Mouse (Mus musculus): ENCODE measurements at regions not wholly inside any gene's neighbourhood (a gene's known extent, or its start where the extent isn't known, plus 50 kb on each side); places are given as distances from the start of the nearest gene placed in this dataset.

DNA sequence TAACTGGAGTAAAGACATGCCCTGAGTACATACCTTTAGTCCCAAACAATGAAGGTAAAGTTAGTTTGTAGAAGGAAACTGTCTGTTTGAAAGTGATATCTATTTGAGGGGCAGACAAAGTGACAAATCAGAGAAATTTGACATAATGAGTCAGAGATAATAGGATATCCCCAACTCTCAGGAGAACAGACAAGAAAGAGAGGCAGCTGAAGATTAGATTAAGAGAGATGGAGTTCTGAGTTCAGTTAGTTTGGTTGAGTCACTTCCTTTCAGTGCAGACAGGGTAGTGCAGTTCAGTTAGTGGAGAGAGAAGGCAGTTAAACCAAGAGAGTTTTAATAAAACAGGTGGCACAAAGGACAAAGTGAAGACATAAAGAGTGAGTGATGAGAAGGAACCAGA is 477.4 kb upstream of the Diaph2 start:
- no peak for DNase-seq (ENCODE audit: low read depth, low spot score)

DNA sequence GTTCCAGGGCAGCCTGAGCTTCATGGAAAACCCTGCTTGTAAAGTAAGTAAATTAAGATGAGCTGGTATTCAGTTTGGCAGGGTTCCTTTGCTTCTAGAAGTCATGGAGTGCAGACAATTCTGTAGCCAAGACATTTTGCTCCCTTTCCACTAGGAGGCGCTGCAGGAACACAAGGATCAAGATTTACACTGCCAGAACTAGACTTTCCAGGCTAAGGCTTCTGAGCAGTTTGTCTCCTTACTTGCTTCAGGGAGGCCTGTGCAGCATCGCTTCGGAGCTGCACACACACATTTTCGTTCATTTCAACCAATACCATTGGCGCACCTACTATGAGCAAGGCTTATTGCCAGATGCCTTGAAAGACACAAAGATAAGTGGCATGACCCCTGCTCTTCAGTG is 445.6 kb upstream of the Diaph2 start:
- DNase-seq (ENCODE audit: low read depth, low spot score), result peak; percentile 24
- 33% methylated on average over 5 of the region's 5 CpGs for WGBS

DNA sequence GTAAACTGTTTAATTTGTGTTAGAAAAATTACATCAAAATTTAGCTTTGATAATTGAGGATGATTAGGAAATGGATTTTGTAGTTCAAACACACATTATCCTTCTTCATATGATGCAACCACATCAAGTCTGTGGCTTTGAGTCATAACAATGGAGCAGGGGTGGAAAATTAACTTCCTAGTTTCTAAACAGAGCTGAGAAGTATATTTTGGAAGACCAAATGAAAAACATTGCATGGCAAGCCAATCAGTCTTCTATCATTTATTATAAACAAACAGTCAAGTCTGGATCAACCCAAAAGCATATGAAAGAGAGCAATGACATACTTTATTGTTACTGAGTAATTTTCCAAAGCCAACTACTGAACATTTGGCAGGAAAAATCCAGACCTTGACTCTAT is 440.2 kb upstream of the Diaph2 start:
- no peak for DNase-seq (ENCODE audit: low read depth, low spot score)

DNA sequence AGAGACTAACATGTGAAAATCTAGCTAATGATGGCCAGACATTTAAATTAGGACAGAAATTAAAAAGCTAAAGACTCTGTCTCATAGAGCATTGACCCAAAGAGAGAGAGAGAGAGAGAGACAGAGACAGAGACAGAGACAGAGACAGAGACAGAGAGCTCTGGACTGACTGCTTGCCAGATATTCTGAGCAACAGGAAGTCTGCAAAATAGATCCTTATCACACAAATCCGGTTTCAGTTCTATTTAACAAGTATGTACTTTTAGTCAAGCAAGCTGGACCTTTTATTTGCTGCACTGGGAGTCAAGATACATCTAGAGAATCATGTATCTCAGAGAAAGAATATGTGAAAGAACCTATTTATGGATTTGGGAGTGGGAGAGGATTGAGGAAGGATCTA is 420.1 kb upstream of the Diaph2 start:
- WGBS, result 22% methylated on average over 1 of the region's 1 CpGs
- DNase-seq (ENCODE audit: low read depth, low spot score), result no peak

DNA sequence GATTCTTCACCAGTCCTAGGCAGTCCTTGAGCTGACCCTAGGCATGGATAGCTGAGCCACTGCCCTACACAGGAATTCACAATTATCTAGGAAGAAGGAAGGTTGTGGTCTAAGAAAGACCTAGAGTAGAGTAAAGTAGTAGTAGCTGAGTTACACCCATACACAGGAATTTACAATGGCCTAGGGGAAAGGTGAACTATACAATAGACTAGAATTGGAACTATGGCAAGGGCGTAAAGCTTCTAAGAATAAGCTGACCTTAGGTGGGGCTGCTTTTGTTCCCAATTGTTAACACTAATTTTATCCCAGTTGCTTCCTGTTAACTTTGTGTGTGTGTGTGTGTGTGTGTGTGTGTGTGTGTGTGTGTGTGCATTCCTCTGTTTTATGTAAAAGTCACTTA is 416.7 kb upstream of the Diaph2 start:
- 69% methylated on average over 1 of the region's 1 CpGs for WGBS
- DNase-seq (ENCODE audit: low read depth, low spot score), result no peak

All from large intestine, adult 2 months (tissue).